Mouse (Mus musculus) liver, embryonic 14.5 days (tissue): ENCODE measurements around the gene Gpr158. TPM values are rescaled to one million over a fixed set of nuclear protein-coding genes. Genes with fewer than 3 reads are reported as not detected.
"Not testable (repeated sequence)": the region's sequence is repeated elsewhere in the genome, so short reads cannot be mapped to it uniquely, and the experiment has no call there.

Source experiments
- ATAC-seq: fragments of 200-750 bp; cut with Nextera tagmentation; 2 replicates; pipeline ENCODE4 v1.8.0; 2017; ENCODE audit warnings: moderate number of reproducible peaks, mild to moderate bottlenecking, moderate library complexity; ENCODE audit not compliant: insufficient read depth
- DNase-seq, 3 experiments: peaks; one replicate each; pipeline ENCODE4 v3.0.0-alpha.2; 2012 to 2013; ENCODE audit warnings: low read depth in 3 of 3, low spot score in 3 of 3
- H3K27ac ChIP-seq: fragments of 300-500 bp; sonication (generic); 2 replicates; pipeline ENCODE4 v1.5.1; 2014; ENCODE audit warnings: moderate library complexity, mild to moderate bottlenecking, control low read depth, inconsistent platforms
- H3K27me3 ChIP-seq: fragments of 300-500 bp; sonication (generic); 2 replicates; pipeline ENCODE4 v1.6.1; 2014; ENCODE audit warnings: mild to moderate bottlenecking, low read length, moderate library complexity; ENCODE audit not compliant: control insufficient read depth, insufficient read depth
- H3K36me3 ChIP-seq: fragments of 300-500 bp; sonication (generic); replicated peaks from 2 replicates; pipeline ENCODE4 v1.6.1; 2014; ENCODE audit warnings: low read depth; ENCODE audit not compliant: control insufficient read depth, insufficient read depth
- H3K4me1 ChIP-seq, 2 experiments: fragments of 200-500 bp in 1 of 2; fragments of 300-500 bp in 1 of 2; sonication (generic) in 1 of 2; replicated peaks; 2 replicates each; pipeline ENCODE4 v1.6.1; 2012 to 2014; ENCODE audit warnings: antibody characterized with exemption in 1 of 2, inconsistent platforms in 1 of 2, low read length in 1 of 2; ENCODE audit not compliant: control insufficient read depth in 2 of 2, insufficient read depth in 2 of 2
- H3K4me2 ChIP-seq: fragments of 300-500 bp; sonication (generic); 2 replicates; pipeline ENCODE4 v1.6.1; 2014; ENCODE audit warnings: low read depth, mild to moderate bottlenecking, control low read depth, moderate library complexity
- H3K4me3 ChIP-seq, 2 experiments: fragments of 200-500 bp in 1 of 2; fragments of 300-500 bp in 1 of 2; sonication (generic) in 1 of 2; 2 replicates each; pipeline ENCODE4 v1.5.1; 2012 to 2014; ENCODE audit warnings: low read depth in 2 of 2, low read length in 2 of 2, mild to moderate bottlenecking in 2 of 2, control low read depth in 1 of 2, inconsistent platforms in 1 of 2, moderate library complexity in 1 of 2; ENCODE audit not compliant: insufficient read depth in 1 of 2
- H3K9ac ChIP-seq: fragments of 300-500 bp; sonication (generic); replicated peaks from 2 replicates; pipeline ENCODE4 v1.6.1; 2014; ENCODE audit warnings: mild to moderate bottlenecking, control low read depth, moderate library complexity
- H3K9me3 ChIP-seq: fragments of 300-500 bp; sonication (generic); 2 replicates; pipeline ENCODE4 v1.6.1; 2016; ENCODE audit warnings: low read length, mixed read lengths; ENCODE audit not compliant: control insufficient read depth
- CTCF ChIP-seq: IDR thresholded peaks from 2 replicates; pipeline ENCODE4 v1.5.1; 2016; ENCODE audit warnings: antibody characterized with exemption, low read depth, control low read depth
- EP300 ChIP-seq: IDR thresholded peaks from 2 replicates; pipeline ENCODE4 v1.6.1; 2016; ENCODE audit warnings: antibody characterized with exemption, low read depth
- WGBS: fragments of 180-500 bp; shearing (Covaris S2); extraction: QIAGEN DNeasy Blood & Tissue Kit; methylation state at CpG from one replicate; pipeline ENCODE4 v1.1.7; 2014; ENCODE audit not compliant: insufficient replicate concordance; 5-methylcytosine and 5-hydroxymethylcytosine counted together
- polyA plus RNA-seq, 2 experiments: library from polyadenylated mRNA; depleted of rRNA in 1 of 2; stranded (reverse) in 1 of 2; unstranded in 1 of 2; fragments of >200 nt; fragmentation: Nextera tagmentation in 1 of 2; extraction: Ambion mirVana in 1 of 2; gene quantifications; 2 replicates each; pipeline versions ENCODE4 v1.2.1 to v1.2.3; 2012 to 2014

The Gpr158 gene
- polyA plus RNA-seq, 2 experiments: not detected

DNA sequence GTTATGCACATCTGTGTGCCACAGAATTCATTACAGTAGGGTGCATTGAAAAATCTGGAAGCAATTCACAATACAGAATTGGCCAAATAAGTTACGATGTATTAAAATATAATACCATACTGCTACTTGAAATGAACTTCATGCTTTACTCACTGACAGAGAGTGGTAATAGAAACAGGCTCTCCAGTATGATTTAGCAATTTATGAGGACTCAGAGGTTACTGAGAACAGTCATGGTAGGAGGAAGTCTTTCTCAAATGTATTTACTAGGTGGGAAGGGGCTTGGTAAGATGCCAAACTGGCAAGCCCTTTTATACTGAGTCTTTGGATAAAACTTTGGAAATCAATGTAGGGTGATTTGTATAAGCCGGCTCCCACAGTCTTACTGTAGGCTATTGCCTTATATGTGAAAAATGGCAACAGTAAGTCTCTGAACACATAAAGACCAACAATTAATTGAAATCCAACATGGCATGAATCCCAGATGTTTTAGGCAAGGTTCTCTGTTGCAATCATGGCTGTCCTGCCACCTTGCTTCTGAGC, 40.2 kb downstream of the Gpr158 start:
- Histone ChIP-seq H3K27ac (no peak overlapping the region), H3K4me1 (no peaks in the 10 kb centered on the region), H3K9ac (no peak overlapping the region), H3K4me3 (no peak overlapping the region), H3K36me3 (no peaks in the 10 kb centered on the region), H3K4me2 (no peak overlapping the region), H3K9me3 (no peaks in the 10 kb centered on the region), H3K27me3 (no peaks in the 10 kb centered on the region)
- WGBS: 67% methylated on average over 2 of the region's 2 CpGs
- TF ChIP-seq CTCF (no peak), EP300 (no peak)
- DNase-seq (no peak), ATAC-seq (no peak)

DNA sequence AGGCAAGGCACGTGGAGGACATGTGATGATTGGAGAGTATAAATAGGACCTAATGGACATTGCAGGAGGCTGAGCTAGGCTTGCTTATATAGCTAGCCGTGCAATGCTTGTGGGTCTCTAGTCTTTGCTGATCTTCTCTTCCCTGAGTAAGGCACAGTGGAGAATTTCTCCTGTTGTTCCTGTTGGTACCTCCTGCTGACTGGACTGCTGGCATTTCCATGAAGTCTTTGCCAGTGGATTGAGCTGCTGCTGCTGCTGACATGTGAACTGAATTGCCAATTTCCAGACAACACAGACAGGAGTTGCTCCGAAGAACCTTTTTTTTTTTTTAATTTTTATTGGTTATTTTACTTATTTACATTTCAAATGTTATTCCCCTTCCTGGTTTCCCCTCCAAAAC, 41.5 kb downstream of the Gpr158 start:
- Histone ChIP-seq H3K9me3 (no peaks in the 10 kb centered on the region), H3K4me1 (no peaks in the 10 kb centered on the region), H3K9ac (no peak overlapping the region), H3K4me3 (no peak overlapping the region), H3K36me3 (no peaks in the 10 kb centered on the region), H3K27me3 (no peaks in the 10 kb centered on the region), H3K4me2 (no peak overlapping the region), H3K27ac (no peak overlapping the region)
- 52% methylated on average over 3 of the region's 3 CpGs for WGBS
- TF ChIP-seq EP300 (no peak), CTCF (no peak)
- ATAC-seq: no peak
- DNase-seq: no peak

DNA sequence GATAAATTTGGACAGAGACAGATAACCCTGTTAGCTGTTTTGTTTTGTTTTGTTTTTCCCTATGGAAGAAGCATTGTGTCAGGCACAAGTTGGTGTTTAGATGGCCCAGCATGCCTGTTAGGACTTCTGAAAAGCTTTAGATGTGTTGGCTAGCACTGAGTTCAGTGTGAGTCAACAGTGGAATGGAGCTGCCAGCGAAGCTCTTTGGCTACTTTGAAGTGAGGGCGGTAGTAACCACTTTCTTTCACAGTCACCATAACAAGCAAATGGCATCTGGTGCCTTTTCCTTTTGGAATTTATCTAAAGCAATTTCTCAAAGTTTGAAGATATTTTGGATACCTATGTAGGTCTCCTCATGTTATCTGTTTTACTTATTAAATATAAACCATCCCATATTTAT, 62.9 kb downstream of the Gpr158 start:
- no peak overlapping the region for H3K4me2 ChIP-seq
- no peak overlapping the region for H3K4me3 ChIP-seq
- no peak overlapping the region for H3K27ac ChIP-seq
- H3K27me3 ChIP-seq: no peaks in the 10 kb centered on the region
- no peaks in the 10 kb centered on the region for H3K9me3 ChIP-seq
- 42% methylated on average over 2 of the region's 2 CpGs for WGBS
- DNase-seq (no peak), ATAC-seq (no peak)
- H3K4me1 ChIP-seq: no peaks in the 10 kb centered on the region
- H3K36me3 ChIP-seq: no peaks in the 10 kb centered on the region
- TF ChIP-seq CTCF: no peak
- no peak overlapping the region for H3K9ac ChIP-seq

DNA sequence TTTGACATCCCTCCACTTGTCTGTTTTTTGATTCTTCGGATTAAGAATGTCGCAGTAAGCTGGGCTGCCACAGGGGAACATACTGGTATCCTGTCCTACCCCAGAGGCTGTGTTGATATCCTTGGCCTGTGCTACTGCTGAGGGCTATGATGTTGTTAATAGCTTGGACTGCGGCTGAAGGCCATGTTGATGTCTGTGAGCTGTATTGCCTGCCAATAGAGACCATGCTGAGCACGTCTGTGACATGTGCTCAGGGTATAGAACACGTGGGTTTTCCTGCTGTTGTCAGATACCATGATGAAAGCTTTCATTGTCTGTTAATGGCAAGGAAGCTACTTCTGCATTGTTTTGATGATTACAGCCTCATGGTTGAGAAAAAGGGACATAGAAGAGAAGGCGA, 63.8 kb downstream of the Gpr158 start:
- Histone ChIP-seq H3K4me1 (no peaks in the 10 kb centered on the region), H3K27ac (no peak overlapping the region), H3K9ac (no peak overlapping the region), H3K9me3 (no peaks in the 10 kb centered on the region), H3K4me2 (no peak overlapping the region), H3K27me3 (no peaks in the 10 kb centered on the region), H3K36me3 (no peaks in the 10 kb centered on the region), H3K4me3 (no peak overlapping the region)
- ATAC-seq (no peak), DNase-seq (no peak)
- TF ChIP-seq EP300 (no peak), CTCF (no peak)
- WGBS: 59% methylated on average over 6 of the region's 6 CpGs

DNA sequence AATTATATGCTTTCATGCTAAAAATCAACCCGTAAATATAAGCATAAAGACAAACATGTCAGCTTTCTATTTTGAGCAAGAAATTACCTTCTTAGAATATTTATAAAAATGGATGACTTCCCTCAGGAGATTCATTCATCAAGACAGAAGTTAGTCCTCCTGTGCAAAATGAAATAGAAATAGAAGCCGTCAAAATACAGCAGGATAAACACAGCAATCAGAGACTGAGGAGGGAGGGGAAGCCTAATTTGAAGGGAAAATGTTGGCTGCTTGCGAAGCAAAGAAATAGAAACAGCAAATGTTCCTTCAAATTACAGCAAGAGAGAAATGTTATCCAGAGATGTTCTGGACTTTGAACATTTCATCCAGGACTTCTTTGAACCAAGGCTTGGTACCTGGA, 72.3 kb downstream of the Gpr158 start:
- no peak for TF ChIP-seq EP300
- no peak for TF ChIP-seq CTCF
- WGBS: 53% methylated on average over 3 of the region's 3 CpGs

DNA sequence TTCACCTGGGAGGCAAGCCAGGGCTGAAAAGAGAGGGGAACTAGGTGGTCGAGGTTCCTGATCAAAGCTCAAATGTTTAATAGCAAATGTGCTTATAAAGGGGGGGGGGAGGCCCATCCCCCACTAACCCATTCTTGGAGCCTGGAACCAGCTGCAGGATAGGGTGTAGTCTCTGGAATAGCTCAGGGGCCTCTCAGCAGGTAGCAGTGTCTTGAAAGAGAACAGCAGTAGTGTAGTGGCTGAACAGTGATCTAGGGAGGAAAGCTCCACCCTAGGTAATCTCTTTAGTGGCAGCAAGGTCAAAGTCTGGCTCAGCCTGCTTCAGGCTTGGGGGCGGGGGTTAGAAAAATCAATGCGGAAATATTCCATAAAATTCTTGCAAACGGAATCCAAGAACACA, 93.3 kb downstream of the Gpr158 start:
- H3K27ac ChIP-seq, H3K27me3 ChIP-seq, H3K9me3 ChIP-seq, H3K4me1 ChIP-seq, H3K4me3 ChIP-seq, H3K36me3 ChIP-seq, H3K9ac ChIP-seq, DNase-seq, ATAC-seq, H3K4me2 ChIP-seq: not testable (repeated sequence)
- WGBS: 64% methylated on average over 4 of the region's 4 CpGs

More for the DNA sequence above, 72.3 kb downstream of the Gpr158 start:
- no peaks in the 10 kb centered on the region for H3K27me3 ChIP-seq
- no peak overlapping the region for H3K4me3 ChIP-seq
- no peaks in the 10 kb centered on the region for H3K36me3 ChIP-seq
- no peak overlapping the region for H3K4me2 ChIP-seq
- no peak overlapping the region for H3K27ac ChIP-seq
- no peaks in the 10 kb centered on the region for H3K9me3 ChIP-seq
- ATAC-seq (no peak), DNase-seq (no peak)
- no peak overlapping the region for H3K9ac ChIP-seq
- no peaks in the 10 kb centered on the region for H3K4me1 ChIP-seq
